Mouse (Mus musculus): ENCODE results near the gene Lrrc4b. TPM values are rescaled to one million over a fixed set of nuclear protein-coding genes. Genes with fewer than 3 reads are reported as not detected.
A peak's percentile ranks its signal among the peaks of the same experiment; 100 is the strongest.

The Lrrc4b gene
- total RNA-seq, 1 experiment from 2014 or later: not detected

DNA sequence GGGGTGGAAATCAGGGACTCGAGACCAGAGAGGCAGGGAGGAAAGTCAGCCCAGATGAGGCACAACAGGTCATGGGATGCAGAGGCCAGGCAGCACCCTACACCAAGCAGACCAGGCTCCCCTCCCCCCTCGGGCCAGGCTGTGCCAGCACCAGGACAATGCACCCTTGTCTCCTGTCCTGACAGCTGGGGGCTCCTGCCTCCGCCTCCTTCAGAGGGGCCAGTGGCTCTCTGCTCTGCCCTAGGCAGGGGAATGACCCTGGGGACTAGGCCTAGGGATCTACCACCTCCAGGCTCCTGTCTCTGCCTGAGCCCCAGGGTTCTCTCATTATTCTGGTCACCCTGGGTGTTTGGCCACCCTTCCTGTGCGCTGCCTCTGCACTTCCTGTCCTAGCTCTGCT is 45.6 kb downstream of the Lrrc4b start:
- ATAC-seq (ENCODE audit: extremely low read depth, insufficient number of reproducible peaks, low FRiP score, poor library complexity, severe bottlenecking): no peak

DNA sequence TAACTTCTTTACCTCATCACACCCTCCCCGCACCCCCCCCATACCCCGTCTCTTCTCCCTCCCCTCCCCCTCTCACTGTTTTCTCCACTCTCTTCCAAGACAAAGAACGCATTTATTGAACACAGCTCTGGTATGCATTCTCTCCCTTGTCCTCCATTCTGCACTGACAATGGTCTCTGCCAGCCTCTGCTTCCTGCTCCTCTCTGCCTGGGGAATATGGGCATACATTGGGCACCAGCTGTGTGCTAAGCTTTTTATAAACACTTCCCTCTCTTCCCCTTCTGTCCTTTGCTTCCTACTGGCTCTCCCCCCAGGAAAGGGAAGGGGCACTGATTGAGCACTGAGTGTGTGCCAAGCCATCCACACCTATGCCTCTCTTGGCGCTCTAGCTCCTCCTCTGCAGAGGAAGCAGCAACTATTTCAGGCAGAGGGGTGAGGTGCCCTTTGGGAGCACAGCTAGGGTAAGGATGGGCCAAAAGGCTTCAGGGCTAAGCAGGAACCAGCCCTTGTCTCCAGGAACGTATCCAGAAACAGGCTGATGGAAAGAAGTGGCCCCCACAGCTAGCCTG is 46.3 kb downstream of the Lrrc4b start:
- ATAC-seq (ENCODE audit: extremely low read depth, insufficient number of reproducible peaks, low FRiP score, poor library complexity, severe bottlenecking): no peak

DNA sequence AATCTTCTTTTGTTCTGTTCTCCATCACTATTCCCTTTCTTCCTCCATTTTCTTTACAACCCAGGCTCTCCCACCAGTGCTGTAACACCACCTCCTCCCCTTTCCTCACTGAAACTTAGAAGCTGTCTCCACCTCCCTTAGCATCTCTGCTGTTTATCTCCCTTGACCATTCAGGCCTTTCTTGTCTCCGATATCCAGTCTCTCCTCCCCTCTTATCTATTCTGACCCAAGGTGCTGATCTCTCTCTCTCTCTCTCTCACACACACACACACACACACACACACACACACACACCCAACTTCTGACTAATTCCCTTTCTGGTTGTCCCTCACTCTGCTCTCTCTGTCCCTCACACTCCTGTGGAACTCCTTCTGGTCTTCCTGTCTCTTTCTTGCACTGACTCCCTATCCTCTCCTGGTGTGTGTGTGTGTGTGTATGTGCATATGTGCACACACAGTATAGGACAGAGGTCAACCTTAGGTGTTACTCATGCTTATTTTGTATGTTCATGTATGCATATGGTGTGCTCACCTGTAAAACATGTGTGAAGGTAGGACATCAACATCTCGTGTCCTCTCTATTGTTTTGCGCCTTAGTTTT is 54.1 kb downstream of the Lrrc4b start:
- no peak for ATAC-seq (ENCODE audit: extremely low read depth, insufficient number of reproducible peaks, low FRiP score, poor library complexity, severe bottlenecking)

DNA sequence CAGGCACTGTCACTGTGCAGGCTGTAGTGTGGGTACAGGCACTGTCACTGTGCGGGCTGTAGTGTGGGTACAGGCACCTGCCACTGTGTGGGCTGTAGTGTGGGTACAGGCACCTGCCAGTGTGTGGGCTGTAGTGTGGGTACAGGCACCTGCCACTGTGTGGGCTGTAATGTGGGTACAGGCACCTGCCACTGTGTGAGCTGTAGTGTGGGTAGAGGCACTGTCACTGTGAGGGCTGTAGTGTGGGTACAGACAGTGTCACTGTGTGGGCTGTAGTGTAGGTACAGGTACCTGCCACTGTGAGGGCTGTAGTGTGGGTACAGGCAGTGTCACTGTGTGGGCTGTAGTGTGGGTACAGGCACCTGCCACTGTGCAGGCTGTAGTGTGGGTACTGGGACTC is 55.3 kb downstream of the Lrrc4b start:
- no peak for ATAC-seq (ENCODE audit: extremely low read depth, insufficient number of reproducible peaks, low FRiP score, poor library complexity, severe bottlenecking)

DNA sequence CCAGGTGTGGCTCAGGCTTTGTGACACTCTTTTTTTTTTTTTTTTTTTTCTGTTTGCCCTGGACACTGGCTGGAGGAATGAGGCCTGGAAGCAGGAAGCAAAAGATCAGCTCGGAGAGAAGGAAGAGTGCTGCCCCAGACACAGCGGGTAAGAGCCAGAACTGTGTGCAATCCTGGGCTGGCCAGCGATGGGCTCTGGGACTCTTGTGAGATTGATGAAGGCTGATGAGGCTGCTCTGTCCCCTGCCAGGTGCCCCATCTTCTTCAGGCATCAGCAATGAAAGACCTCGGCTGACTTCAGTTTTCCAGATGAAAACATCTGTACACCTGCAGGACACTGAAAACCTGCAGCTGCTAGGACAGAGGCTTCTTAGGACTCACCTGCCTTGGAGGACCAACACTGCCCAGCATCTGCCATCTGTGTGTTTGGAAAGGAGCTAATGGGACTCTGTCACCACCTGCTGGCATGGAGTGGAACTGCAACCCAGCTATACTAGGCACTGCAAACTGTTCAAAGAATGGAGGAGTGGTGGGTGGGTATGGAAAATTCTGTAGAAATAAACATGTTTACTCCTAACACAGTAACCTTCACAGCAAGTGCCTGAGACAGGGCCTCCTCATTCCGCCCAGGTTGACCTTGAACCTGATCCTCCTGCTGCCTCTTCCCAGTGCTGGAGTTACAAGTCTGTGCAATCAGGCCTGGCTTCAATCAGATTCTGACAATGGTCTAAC is 56.2 kb downstream of the Lrrc4b start:
- ATAC-seq (ENCODE audit: extremely low read depth, insufficient number of reproducible peaks, low FRiP score, poor library complexity, severe bottlenecking): peak; percentile 79

DNA sequence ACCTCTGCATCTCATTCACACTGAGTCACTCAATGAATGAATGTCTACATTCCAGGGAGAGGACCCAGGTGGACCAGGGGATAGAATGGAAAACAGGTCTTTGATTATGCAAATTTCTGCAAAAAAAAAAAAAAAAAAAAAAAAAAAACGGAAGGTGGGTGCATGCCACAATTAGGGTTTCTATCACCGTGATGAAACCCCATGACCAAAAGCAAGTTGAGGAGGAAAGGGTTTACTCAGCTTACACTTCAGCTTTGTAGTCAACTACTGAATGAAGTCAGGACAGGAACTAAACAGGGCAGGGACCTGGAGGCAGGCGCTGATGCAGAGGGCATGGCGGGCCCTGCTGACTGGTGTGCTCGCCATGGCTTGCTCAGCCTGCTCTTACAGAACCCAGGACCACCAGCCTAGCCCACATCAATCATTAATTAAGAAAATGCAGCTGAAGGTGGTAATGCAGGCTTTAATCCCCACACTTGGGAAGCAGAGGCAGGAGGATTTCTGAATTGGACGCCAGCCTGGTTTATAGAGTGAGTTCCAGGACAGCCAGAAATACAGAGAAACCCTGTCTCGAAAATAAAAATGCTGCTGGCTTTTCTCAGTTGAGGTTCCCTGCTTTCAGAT is 56.9 kb downstream of the Lrrc4b start:
- no peak for ATAC-seq (ENCODE audit: extremely low read depth, insufficient number of reproducible peaks, low FRiP score, poor library complexity, severe bottlenecking)

DNA sequence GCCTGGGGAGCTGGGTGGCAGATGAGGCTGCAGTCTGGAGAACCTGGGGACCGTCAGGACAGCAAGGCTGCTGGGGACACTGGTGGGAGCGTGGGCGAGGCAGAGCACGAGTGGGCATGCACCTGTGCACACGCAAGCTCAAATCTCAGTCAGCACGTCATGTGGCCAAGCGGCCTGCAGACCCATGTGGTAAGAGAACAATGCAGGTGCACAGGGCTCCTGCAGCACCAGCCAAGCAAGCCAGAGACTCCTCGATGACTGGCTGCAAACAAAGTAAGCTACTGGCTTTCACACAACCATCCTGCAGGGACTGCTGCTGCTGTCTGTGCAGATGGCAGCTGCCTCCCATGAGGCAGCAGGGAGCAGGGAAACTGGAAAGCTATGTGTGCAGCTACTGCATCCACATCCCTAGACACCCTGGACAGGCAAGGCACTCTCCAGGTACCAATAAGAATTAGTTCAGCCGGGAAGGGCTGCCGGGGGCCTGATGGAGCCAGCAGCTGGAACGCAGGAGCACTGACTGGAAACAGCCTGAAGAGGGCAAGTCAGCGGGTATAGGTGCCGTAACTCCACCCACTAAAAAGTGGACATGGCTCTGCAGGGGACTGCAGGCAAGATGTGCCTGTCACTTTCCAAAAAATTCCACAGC is 58.2 kb downstream of the Lrrc4b start:
- no peak for ATAC-seq (ENCODE audit: extremely low read depth, insufficient number of reproducible peaks, low FRiP score, poor library complexity, severe bottlenecking)

DNA sequence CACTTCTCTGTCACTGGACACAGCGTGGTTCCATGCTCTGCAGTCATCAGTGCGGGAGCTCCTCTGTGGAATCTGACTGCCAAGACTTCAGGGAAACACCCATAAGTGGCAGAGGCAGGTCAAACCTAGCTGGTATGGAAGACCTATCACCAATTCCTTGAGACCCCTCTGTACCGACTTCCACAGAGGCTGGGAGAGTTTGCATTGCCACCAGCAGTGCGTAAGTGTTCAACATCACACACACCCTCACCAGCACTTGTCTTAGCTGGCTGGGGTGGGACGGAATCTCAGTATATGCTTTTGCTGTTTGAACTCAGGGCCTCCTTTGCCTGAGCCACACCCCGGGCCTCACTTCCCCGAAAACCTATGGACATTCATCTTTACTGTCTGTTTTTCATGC is 59.1 kb downstream of the Lrrc4b start:
- ATAC-seq (ENCODE audit: extremely low read depth, insufficient number of reproducible peaks, low FRiP score, poor library complexity, severe bottlenecking): no peak

DNA sequence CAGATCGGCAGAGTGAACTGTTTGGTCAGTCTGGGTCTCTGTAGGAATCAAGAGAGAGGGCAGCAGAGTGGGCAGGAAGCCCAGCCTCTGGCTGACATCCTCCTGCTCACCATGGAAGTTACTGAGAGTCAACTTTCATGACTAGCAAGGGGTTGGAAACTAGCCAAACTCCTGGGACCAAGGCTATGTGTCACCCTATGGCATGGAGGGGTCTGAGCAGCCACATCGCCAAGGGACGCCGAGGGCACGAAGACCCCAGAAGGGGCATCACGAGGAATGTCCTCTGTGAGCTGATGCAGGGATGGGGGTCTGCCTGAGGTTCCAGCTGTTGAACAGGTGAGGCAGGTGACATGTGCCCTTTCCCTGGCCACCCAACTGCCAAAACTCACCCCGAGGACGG is 59.7 kb downstream of the Lrrc4b start:
- ATAC-seq (ENCODE audit: extremely low read depth, insufficient number of reproducible peaks, low FRiP score, poor library complexity, severe bottlenecking): no peak

DNA sequence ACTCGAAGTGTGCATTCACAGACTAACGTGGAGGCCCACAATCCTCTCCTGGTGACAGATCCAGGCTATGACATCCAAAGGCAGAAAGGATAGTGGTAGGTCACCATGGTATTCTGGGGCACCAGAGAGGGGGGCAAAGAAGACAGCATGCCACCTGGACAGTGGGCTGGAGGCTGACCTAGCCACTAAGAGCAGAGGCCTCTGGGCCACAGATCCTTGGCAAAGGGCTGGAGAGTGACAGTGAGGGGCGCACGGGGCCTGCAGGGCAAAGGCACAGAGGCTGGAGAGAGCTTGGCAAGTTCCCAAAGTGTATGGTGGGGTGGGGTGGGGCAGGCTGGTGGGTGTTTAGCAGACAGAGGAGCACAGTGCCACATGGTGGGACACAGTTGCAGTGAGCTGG is 61.5 kb downstream of the Lrrc4b start:
- ATAC-seq (ENCODE audit: extremely low read depth, insufficient number of reproducible peaks, low FRiP score, poor library complexity, severe bottlenecking): no peak

DNA sequence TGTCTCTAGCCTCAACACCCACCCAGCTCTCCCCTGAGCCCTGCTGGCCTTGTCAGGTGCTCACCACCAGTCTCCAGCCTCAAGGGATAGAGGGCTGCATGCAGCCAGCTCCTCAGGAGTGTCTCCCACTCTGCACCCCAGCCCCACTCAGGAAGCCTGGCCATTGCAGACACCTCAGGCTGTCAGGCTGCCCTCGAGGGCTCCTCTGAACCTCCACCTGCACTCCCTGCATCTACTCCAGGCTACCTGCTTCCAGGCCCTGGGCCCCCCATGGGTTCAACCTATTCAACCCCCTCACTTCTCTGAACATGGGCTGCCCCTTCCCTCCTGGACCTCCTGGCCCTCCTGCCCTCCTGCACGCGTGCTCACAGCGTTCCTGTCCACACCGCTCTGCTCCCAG is 62.6 kb downstream of the Lrrc4b start:
- ATAC-seq (ENCODE audit: extremely low read depth, insufficient number of reproducible peaks, low FRiP score, poor library complexity, severe bottlenecking): no peak

DNA sequence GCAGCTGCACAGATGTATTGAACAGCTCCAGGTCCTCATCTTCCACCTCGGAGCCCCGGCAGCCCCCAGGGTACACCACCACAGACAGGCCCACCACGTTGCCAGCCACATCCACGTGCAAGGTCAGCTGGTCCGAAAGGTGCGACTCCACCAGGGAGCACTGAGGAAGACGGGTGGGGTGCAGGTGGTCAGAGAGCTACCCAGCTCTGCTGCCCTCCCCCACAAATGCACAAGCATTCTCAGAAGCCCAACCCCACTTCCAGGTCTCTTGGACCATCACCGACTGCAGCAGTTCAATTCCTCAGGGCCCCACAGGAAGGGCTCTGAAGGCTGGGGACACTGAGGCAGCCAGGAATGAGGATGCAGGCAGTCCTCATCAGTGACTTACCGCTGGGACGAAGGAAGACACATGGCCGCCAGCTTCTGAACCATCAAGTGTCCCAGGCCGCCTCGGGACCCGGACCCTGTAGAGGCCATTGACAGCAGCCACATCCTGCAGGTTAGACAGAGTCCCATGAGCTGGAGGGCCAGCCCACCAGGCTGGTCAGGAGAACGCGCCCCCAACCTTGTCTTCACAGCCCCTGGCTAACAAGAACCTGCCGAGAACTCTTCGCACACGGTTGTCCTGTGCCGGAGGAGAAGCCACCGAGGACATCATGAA is 63.5 kb downstream of the Lrrc4b start:
- no peak for ATAC-seq (ENCODE audit: extremely low read depth, insufficient number of reproducible peaks, low FRiP score, poor library complexity, severe bottlenecking)

DNA sequence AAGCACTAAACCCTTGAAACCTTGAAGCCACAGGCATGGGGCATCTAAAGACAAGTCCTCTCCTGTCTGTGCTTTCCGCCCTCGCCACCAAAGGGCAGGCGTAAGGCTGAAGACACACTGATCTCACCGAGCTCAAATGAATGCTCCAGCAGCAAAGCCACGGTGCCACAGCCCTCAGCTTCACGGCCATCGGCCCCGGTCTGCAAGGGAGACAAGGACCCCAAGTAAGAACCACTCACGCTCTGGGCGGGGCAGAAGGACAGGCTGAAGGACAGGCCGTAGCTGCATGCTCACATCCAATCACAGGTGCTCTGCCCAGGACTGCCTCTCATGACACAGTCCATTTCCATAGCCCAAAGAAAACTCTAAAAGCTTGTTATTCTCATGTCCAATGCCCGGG is 65.9 kb downstream of the Lrrc4b start:
- no peak for ATAC-seq (ENCODE audit: extremely low read depth, insufficient number of reproducible peaks, low FRiP score, poor library complexity, severe bottlenecking)

DNA sequence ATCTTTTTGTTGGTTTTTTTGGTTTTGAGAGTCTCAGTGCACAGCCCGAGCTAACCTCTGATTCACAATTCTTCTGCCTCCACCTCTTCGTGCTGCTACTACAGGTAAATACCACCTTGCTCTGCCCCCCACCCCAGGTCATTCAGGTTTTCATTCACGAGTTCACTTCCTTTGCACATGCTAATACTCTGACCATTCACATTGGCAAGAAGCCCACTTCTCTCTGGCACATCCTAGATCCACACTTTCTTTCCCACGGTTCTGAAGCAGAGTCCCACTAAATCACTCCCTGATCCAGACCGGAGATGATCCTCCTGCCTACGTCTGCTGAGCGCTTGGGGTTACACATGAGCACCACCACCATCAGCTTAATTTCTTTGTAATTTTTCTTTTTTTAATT is 66.3 kb downstream of the Lrrc4b start:
- ATAC-seq (ENCODE audit: extremely low read depth, insufficient number of reproducible peaks, low FRiP score, poor library complexity, severe bottlenecking): no peak

DNA sequence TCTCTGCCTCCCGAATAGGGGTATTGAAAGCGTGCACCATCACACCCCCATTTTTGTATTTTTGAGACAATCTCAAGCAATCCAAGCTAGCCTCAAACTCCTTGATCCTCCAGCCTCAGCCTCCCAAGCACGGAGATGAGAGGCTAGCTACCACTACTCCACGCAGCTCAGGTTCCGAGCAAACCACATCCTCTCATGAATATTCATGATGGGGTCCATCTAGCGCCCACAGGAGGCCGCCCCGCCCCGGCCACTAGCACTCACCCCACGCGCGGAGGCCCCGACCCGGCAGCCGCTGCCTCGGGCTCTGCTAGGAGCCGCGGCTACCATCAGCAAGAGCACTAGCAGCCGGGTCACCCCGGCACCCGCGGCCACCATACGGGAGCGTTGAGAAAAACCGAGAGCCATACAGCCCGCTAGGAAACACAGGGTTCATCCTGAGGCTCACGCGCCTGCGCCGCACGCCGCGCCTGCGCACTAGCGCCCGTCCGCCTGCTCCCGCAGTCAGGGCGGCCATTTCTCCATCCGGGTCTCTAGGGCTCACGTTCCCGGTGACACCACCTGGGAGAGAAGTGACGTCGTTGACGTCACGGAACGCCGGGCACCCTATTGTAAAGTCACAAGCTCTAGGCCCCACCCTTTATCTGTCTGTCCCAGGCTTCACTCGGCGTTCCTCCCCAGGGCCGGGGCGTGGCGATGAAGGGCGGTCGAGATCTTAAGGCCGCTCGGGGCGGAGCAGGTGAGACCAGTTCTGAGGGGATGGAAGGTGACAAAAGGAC is 67.4 kb downstream of the Lrrc4b start, which contains the start of the genes Emc10 and Fam71e1:
Gene Emc10 (minus strand): TSS at position 538 of the 779 bp plus-strand sequence.
Gene Fam71e1 (plus strand): TSS at position 590 of the 779 bp plus-strand sequence.
- ATAC-seq (ENCODE audit: extremely low read depth, insufficient number of reproducible peaks, low FRiP score, poor library complexity, severe bottlenecking): peak; percentile 92

DNA sequence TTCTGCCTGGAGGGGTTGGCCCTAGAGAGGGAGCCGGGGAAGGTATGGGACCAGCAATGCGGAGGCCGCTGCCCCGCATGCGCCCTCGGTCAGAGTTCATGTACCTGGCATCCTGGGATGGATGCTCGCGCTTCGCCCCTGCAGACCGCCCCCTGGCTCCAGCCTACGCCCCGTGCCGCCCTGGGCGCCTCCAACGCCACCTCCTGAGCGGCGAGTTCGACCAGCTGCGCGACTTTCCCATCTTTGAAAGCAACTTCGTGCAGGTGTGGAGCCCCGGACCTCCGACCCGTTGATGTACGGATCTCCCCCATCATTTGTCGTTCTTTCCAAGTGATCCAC is 67.9 kb downstream of the Lrrc4b start:
- ATAC-seq (ENCODE audit: extremely low read depth, insufficient number of reproducible peaks, low FRiP score, poor library complexity, severe bottlenecking): no peak

DNA sequence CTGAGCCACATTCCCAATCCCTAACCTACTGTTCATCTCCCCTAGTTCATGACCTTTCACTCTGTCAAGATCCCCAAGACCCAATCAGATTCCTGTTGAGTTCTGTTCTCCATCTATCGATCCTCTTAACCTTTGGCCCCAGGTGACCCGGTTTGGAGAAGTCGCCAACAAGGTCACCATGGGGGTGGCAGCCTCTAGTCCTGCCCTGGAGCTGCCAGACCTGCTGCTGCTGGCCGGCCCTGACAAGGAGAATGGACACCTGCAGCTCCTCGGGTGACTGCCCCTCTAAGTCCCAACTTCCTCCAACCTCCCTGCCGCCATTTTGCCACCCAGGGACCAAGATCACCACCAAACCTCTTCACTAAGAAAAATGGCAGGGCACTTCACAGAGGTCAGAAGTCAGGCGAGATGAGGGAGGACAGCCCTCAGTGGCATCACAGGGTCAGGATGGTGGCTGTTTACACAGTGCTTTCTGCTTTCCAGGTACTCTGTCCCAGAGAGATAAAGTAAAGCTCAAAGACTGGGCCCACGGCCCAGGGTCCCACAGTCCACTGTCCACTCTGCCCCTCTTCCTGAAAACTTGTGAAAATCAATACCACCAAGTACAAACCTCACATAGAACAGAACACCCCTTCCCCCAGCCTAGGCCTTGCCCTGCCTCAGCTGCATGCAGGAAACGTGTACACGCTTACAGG is 68.7 kb downstream of the Lrrc4b start:
- ATAC-seq (ENCODE audit: extremely low read depth, insufficient number of reproducible peaks, low FRiP score, poor library complexity, severe bottlenecking): no peak

DNA sequence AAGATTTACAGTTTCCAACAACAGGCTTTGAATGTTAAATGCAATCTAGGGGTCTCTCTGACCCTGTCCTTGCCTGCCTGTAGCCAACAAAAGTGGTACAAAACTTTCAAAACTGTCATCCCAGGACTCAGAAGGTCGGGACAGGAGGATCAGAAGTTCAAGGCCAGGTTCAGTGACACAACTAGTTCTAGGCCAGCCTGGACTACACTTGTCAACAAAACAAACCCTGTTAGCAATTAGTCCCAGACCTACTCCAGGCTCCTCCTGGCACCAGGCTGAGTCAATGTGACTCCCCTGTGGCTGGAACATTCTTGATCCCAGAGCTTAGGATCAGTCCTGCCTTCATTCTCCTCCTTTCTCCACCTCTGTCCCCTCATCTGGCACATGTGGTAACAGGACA is 70.1 kb downstream of the Lrrc4b start:
- ATAC-seq (ENCODE audit: extremely low read depth, insufficient number of reproducible peaks, low FRiP score, poor library complexity, severe bottlenecking): no peak
